Mouse (Mus musculus): Measurements from ENCODE around the gene Terf2.
"Not testable (repeated sequence)": the region's sequence is repeated elsewhere in the genome, so short reads cannot be mapped to it uniquely, and the experiment has no call there.

The Terf2 gene

DNA sequence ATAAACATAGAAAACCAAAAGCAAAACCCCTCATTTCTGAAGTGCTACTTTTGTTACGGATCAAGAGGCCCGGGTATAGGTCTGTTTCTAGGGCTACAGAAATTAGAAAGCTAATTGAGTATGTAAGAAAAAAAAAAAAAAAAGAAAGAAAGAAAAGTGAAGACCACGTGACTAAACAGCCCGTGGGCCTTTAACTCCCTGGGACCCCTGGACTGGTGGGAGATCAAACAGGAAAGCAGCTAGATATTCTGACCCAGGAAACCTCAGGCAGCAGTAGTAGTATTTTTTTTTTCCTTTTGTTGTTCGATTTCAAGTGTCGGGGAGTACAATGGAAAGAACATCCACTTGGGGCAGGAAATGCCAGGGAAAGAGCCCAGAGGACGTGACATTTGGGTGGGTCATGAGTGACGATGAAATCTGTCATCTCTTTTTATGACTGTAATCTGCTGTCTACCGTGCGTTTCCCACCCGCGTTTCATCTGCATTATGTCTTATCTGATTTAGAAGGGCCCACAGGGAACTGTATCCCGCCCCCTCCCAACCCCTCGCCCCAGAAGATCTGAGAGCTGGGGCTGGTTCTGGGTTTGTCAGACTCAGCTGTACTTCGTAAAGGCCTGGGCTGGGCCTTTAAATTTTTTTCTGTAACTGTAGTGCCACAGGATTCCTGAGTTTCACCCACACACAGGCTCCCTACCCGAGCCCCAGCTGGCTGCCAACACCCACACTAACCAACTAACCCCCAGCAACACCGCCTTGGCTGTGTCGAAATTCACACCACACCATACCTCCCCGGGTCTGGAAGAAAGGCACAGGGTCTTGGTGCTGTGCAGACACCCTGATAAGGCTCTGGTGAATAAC lies 18.0 kb upstream of the Terf2 start:
- peak; percentile 36 for DNase-seq

DNA sequence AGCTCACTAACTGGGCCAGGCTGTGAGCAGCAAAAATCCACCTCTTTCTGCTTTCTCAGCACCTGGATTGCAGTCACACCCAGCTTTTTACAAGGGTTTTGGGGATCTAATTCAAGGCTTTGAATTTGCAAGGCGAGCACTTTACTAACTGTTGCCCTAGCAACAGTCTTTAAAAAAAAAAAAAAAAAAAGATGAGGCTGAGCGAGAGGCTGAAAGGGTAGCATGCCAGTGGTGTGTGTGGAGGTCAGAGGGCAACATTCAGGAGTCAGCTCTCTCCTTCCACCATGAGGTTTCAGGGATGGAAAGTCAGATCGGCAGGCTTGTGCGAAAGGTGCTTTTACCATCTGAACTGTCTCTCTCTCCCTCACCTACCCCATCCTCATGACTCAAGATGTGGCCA lies 16.9 kb upstream of the Terf2 start:
- DNase-seq, result no peak

DNA sequence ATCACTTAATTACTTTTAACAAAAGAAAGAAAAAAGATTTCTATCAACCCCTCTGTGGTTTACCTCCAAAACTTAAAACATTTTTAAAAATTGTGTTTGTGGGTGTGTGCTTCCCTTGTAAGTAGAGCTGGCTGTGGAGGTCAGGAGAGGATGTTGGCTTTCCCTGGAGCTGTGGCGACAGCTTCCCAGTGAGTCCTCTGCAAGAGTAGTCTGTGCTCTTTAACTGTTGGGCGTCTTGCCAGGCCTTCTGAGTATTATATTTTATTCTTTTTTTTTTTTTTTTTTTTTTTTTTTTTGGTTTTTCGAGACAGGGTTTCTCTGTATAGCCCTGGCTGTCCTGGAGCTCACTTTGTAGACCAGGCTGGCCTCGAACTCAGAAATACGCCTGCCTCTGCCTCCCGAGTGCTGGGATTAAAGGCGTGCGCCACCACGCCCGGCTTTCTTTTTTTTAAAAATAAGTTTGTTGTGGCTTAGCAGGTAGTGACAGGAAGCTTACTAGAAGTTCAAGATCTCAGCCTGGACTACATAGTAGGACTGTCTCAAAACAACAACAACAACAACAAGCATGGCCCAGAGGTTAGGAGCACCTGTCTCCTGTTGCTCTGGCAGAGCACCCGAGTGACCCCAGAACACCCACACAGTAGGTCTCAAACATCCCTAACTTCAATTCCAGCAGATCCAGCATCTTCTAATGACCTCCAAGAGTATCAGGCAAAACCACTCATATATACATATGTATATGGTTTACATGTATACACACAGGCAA lies 15.2 kb upstream of the Terf2 start:
- peak; percentile 45 for DNase-seq

DNA sequence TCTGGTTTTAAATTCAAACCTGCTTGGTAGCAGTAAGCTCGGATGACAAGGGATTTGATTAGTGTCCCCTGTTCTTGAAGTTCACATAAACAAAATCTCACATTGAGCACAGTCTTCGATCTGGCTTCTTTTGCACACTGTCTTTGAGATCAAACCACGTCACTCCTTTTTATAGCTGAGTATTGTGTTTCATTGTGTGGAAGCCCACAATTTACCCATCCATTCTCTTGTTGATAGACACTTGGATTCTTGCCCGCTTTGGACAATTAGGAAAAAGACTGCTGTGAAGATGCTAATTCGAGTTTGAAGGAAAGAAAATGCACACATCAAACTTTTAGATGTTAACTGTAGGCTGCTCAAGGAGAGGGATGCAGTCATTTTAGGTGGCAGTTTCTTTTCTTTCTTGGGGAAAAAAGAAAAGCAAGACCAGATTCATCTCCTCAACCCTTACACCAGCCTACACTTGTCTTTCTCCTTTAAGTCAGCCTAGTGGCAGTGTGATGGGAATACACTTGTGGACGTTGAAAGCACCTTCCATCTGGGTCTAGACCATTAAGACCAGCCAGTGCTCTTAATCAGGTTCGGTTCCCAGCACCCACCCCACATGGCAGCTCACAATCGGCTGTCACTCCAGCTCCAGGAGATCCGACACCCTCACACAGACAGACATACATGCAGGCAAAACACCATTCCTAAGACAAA lies 14.4 kb upstream of the Terf2 start:
- no peak for DNase-seq

DNA sequence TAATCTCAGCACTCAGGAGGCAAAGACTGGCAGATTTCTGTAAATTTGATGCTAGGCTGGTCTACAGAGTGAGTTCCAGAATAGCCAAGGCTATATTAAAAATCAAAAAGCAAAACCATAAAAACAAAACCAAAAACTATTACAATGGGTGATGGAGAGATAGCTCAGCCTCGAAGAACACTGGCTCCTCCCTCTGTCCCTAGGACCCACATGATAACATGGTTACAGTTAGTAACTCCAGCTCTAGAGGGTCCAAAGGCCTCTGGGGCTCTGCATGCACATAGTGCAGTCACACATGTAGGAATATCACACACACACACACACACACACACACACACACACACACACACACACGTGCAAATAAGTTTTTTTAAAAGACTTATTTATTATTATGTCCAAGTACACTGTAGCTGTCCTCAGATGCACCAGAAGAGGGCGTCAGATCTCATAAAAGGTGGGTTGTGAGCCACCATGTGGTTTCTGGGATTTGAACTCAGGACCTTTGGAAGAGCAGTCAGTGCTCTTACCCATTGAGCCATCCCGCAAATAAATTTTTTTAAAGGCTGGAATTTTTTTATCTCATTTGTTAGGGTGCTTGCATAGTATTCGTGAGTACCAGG lies 13.6 kb upstream of the Terf2 start:
- DNase-seq, result no peak

DNA sequence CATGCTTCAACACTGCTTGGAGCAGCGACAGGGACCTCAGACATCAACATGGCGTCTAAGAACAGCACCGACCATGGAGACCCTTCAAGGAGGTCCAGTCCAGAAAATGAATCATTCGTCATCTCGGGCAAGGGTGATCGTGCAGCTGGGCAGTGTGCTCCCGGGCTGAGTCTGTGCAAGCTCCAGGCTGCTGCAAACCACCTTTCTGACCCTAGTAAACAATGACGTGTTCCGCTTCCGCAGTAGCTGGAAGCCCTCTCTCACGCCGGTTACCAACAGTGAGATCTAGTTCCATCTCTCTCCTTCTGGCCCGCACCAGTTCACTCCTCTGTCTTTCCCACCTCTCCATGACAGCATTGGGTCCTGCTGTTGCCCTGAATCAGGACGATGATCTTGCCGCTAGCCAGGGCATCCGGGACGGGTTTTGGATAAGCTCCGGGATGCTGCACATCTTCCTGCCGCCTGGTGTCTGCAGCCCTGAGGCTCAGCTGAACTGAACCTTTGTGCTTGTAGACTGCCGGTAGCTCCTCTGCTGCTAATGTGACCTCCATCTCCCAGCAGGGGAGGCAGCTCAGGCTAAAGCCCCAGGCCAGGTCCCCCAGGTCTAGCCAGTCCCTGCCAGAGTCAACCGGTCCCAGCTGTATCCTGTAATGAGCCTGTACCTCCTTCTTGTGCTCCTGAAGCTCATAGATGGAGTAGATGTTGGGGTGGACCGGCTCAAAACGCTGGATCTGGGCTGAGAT lies 12.8 kb upstream of the Terf2 start:
- DNase-seq, result peak; percentile 23

DNA sequence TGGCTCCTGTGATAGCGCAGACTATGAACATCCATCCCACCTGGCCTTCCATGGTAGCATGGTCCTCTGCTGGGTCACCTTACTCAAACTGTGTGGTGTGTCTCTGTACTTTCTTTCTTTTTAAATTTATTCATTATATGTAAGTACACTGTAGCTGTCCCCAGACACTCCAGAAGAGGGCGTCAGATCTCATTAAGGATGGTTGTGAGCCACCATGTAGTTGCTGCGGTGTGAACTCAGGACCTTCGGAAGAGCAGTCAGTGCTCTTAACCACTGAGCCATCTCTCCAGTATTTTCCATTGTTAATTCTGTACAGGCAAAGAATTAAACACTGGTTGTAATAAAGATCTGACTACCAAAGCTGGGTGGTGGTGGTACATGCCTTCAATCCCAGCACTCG lies 11.7 kb upstream of the Terf2 start:
- DNase-seq, result not testable (repeated sequence)

DNA sequence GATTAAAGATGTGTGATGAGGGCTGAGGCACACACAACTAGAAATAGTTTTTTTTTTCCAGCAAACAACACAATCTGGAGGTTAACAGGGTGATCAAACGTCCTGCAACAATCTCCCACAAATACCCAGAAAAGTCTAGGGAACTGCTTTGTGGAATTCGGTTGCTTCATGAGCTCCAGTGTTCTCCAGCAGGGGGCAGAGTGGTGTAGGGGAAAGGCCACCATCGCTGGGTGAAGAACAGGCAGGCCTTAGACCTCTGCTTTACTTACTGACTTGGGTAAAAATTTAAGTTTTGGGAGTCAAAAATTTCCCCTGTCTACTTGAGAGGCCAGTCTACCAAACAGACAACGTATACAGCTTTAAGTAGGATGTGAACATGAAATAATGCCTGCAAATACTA lies 8.2 kb upstream of the Terf2 start:
- DNase-seq, result peak; percentile 88

DNA sequence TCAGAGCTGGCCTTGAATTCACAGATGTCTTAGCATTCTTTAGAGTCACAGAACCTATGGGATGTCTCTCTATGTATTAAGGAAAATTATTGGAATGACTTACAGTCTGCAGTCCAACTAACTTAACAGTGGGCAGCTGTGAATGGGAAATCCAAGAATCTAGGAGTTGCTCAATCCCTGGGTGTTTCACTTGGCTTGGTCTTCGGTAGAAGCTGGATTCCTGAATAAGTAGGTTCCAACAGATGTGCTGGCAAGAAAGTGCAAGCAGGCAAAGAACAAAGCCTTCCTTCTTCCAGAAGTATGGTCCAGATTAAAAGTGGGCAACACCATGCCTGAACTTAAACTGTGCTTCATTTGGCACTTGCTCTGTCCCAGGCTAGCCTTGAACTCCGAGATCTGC lies 4.3 kb upstream of the Terf2 start:
- no peak for DNase-seq

DNA sequence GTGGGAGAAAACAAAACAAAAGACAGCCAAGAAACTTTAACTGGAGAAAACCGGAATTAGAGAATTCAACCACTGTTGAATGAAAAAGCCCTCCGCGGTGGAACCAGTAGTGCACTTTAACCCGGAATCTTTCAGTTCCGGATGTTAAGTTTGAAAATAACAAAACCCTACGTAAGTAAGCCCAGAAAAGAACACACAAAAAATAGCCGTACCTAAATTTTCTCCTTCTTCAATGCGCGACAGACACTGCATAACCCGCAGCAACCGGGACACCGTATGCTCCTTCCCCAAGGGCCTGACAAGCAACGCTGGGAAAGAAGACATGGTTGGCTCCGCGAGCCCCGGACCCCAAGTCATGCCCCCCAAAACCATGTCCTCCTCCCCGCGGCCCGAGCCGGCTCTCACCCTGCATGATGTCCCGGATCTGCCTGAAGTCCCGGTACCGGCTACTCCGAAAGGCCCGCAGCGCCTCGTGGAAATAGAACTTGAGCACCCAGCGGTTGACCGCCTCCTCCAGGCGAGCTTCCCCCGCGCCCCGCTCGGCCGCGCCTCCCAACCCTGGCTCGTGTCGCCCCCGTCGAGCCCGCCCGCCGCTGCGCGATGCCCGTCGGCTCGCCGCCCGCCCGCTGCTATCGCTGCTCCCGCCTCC lies 506 bp downstream of the Terf2 start:
- no peak for DNase-seq

DNA sequence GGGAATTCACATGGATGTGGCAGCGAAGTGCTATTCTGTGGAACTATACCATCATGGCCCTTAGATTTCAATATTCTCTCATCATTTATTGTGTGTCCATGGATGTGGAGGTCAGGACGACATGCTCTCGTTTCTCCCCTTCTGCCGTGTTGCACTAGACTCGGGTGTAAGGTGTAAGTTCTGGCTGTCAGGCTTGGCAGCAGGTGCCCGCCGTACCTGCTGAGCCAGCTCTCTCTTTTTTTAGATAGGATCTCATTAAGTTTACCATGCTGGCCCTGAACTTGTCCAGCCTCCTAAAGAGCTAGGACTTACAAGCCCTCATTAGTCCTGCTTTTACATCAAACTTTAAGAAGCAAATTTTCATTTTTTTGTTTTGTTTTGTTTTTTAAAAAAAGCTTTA lies 5.8 kb downstream of the Terf2 start:
- DNase-seq, result no peak

DNA sequence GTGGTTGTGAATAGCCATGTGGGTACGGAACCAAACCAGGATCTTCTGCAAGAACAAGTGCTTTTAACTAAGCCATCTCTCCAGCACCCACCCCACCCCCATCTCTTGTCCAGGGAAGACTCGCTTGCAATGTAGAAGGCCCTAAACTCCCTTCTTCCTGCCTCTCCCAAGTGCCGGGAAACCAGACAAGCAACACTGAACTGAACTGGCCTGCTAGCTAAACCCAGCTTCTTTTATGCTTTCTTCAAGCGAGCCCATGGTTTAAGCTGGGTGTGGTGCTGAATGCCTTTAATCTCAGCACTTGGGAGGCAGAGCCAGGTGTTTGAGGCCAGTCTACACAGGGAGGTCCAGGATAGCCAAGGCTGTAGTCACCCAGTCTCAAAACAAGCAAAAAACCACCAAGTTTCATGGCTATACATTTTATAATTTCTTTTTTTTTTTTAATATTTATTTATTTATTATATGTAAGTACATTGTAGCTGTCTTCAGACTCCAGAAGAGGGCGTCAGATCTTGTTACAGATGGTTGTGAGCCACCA lies 7.8 kb downstream of the Terf2 start:
- DNase-seq, result no peak

DNA sequence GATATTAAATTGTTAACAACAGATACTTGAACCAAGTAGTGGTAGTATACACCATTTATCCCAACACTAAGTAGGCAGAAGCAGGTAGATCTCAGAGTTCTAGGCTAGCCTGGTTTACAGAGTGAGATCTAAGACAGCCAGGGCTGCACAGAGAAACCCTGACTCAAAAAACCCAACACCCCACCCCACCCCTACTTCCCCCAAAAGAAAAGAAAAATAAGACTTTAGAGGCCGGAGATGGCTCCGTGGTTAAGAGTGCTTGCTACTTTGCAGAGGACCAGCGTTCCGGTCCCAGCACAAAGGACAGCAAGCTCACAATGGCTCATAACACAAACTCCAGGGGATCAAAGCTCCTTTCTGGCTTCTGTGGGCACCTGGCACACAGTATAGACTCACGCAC lies 10.3 kb downstream of the Terf2 start:
- DNase-seq, result no peak

DNA sequence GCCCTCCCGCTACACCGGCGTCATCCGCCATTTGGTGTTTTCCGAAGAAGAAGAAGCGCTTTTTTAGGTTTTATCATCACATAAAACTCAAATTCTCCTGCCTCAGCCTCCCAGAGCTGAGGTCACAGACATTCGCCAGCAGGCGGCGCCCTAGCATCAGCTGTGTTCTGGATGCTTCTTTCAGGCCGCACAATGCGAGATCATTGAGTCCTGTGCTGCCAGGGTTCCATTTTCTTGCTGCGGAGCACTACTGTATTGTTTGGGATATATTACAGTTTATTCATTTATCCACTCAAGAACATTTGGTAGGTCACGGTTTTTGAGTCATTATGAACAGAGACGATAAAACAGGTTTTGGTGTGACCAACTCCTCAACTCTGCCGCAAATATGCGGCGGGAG lies 11.0 kb downstream of the Terf2 start:
- no peak for DNase-seq

DNA sequence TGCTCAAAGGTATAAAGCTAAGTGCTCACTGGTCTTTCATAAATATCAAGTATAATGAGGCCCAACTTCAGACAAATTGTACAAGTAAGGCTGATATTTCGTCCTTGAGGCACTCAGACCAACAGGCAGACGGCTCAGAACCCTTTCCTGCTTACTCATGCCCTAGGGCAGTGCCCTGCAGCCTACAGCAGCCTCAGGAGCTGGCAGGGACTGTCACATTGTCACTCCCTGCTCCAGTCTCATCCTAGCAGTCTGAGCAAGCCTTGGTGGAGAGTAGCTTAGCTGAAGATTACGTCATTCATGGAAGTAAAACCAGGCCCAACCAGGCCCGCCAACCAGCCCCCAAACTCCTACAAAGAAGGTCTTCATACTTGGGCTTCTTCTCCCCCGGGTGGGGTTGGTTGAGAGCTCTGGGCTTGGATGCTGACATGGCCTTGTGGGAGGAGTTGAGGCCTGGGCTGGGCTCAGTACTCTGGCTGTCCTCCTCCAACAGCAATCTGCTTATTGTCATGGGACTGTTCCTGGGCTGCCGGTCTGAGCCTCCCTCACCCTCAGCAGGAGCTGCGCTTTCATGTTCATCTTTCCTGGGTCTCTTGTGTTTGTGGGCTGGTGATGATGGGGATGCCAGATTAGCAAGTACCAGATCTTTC lies 20.0 kb downstream of the Terf2 start:
- no peak for DNase-seq

DNA sequence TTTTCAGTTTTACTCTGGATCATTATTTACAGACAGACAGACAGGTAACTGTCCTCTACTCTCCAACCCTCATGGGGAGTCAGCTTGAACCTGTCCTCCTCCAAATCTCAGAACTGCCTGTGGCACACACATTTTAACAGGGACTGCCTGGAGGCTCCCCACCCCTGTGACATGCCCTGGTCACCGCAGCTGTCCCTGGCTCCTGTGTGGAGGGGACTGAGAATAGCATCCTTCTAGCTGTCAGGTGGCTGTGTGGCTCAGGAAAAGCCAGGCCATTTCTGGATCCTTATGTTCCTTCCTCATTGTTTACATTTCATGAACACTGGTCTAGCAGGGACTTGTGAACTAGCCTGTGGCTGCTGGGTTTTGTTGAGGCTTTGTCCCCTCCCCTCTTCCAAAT lies 22.2 kb downstream of the Terf2 start:
- no peak for DNase-seq

DNA sequence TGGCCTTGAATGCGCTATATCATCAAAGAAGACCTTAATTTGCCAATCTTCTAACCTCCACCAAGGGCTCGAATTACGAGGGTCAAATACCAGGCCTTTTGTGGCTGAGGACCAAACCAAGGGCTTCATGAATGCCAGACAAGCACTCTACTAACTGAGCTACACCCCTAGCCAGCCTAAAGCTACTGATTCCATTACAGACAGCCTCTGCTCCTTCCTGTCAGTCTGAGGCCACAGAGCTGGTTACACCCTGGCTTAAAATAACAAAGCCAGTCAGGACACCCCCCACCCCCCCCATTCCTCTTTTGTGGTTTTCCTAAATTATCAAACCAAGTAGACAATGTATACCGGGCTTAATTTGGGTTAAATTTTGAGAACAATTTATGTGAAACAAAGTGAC lies 22.6 kb downstream of the Terf2 start:
- DNase-seq, result no peak

DNA sequence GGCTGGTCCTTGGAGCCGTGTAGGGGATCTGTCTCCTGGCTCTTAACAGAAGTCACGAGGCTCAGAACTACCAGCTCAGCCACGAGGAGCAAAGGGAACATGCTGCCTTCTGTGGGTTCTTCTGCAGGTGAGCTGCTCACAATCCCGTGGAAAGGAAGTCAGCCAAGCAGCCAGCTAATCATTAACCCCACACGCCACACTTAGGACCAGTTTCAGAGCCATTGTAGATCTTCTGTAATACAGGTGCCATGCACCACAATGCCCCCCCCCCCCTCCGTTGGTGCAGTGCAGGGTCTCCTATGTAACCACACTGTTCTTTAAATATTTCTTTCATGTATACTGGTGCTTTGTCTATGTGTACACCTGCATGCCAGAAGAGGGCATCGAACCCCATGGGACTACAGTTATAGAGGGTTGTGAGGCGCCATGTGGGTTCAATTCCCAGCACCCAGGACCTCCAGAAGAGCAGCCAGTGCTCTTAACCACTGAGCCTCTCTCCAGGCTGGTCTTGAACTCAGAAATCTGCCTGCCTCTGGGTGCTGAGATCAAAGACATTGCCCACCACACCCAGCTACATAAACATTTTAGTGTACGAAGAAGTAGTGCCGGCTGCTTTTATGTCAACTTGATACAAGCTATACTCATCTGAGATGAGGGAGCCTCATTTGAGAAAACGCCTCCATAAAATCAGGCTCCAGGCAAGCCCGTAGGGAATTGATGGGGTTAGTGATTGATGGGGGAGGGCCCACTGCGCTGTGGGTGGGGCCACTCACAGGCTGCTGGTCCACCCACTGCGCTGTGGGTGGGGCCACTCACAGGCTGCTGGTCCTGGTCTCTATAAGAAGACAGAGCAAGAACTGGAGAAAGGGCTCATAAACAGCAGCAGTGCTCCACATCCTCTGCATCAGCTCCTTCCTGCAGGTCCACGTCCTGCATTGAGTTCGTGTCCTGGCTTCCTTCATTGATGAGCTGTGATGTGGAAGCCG lies 30.5 kb downstream of the Terf2 start, which contains the start of gene Tmed6:
Tmed6 (minus strand) TSS at position 134 of the 986 bp plus-strand sequence.
- peak; percentile 67 for DNase-seq

DNA sequence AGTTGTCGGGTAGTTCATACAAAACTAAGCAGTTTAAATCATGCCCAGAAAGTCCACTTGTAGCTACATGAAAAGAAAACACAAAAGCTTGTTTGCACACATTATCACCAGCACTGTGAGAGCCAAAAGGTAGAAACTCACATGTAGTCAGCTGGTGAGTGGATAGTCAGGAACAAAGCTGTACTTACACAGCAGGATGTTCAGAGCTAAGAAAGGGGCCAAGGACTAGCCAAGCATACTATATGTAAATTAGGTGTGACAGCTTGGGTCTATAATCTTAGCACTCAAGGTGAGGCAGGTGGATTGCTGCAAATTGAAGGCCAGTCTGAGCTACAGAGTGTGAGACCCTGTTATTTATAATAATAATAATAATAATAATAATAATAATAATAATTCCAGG lies 33.7 kb downstream of the Terf2 start:
- DNase-seq, result no peak

DNA sequence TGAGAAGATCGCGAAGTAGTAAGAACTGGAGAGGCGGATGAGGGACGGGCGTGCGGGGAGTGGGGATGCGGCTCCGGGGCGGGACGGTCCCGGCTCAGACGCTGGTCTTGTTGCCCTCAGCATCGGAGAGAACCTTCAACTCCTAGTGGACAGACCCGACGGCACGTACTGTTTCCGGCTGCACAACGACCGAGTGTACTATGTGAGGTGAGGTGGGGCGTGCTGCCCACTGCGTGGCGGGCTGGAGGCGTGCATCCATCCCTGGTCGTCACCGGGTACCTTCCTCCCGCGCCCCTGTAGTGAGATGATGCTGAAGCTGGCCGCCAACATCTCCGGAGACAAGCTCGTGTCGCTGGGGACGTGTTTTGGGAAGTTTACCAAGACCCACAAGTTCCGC lies 39.4 kb downstream of the Terf2 start:
- DNase-seq, result no peak

Data from lung, postnatal 10 days (tissue).